Mouse (Mus musculus) bone marrow macrophage, adult 2 months (primary cell): Measurements from ENCODE around the gene Amh.

Experiments used
- CTCF ChIP-seq: IDR thresholded peaks from 2 replicates; pipeline ENCODE4 v1.5.1; 2012; ENCODE audit warnings: low read depth, mild to moderate bottlenecking, low read length, moderate library complexity
- POLR2A ChIP-seq: IDR thresholded peaks from 2 replicates; pipeline ENCODE4 v1.6.1; 2012; ENCODE audit warnings: mild to moderate bottlenecking, low read depth, low read length, borderline replicate concordance

- TF ChIP-seq CTCF, result no peak
- no peak for TF ChIP-seq POLR2A
These were observed 27.9 kb upstream of the Amh start for GRCm38 (mm10) chr10:80777123-80777522.
